Mouse (Mus musculus) neural tube, embryonic 11.5 days (tissue): ENCODE results near the gene Kcnip4. TPM values are rescaled to one million over a fixed set of nuclear protein-coding genes. Genes with fewer than 3 reads are reported as not detected.
A peak's percentile ranks its signal among the peaks of the same experiment; 100 is the strongest.

Experiments used
- ATAC-seq: fragments of 200-750 bp; cut with Nextera tagmentation; 2 replicates; pipeline ENCODE4 v1.8.0; 2017; ENCODE audit warnings: moderate number of reproducible peaks, mild to moderate bottlenecking, moderate TSS enrichment, moderate library complexity; ENCODE audit not compliant: insufficient read depth, low FRiP score, low TSS enrichment
- DNase-seq: peaks from one replicate; pipeline ENCODE4 v3.0.0-alpha.2; 2015; ENCODE audit warnings: low spot score
- H3K27ac ChIP-seq: fragments of 300-500 bp; sonication (generic); 2 replicates; pipeline ENCODE4 v1.5.1; 2014; ENCODE audit warnings: low read depth, mild to moderate bottlenecking, low read length
- H3K27me3 ChIP-seq: fragments of 300-500 bp; sonication (generic); 2 replicates; pipeline ENCODE4 v1.6.1; 2014; ENCODE audit warnings: mild to moderate bottlenecking, low read length, mixed read lengths; ENCODE audit not compliant: control insufficient read depth, insufficient read depth
- H3K36me3 ChIP-seq: fragments of 300-500 bp; sonication (generic); 2 replicates; pipeline ENCODE4 v1.6.1; 2014; ENCODE audit warnings: mild to moderate bottlenecking, low read length, moderate library complexity, mixed read lengths; ENCODE audit not compliant: control insufficient read depth, insufficient read depth
- H3K4me1 ChIP-seq: fragments of 300-500 bp; sonication (generic); 2 replicates; pipeline ENCODE4 v1.6.1; 2014; ENCODE audit warnings: low read length, mixed read lengths; ENCODE audit not compliant: control insufficient read depth, insufficient read depth
- H3K4me2 ChIP-seq: fragments of 300-500 bp; sonication (generic); 2 replicates; pipeline ENCODE4 v1.6.1; 2014; ENCODE audit warnings: low read depth, mild to moderate bottlenecking, moderate library complexity
- H3K4me3 ChIP-seq: fragments of 300-500 bp; sonication (generic); 2 replicates; pipeline ENCODE4 v1.5.1; 2014; ENCODE audit warnings: low read depth, low read length
- H3K9ac ChIP-seq: fragments of 300-500 bp; sonication (generic); 2 replicates; pipeline ENCODE4 v1.6.1; 2014; ENCODE audit warnings: mild to moderate bottlenecking, low read length
- H3K9me3 ChIP-seq: fragments of 300-500 bp; sonication (generic); 2 replicates; pipeline ENCODE4 v1.6.1; 2016; ENCODE audit warnings: low read length; ENCODE audit not compliant: control insufficient read depth
- WGBS: fragments of 180-500 bp; shearing (Covaris S2); extraction: QIAGEN DNeasy Blood & Tissue Kit; methylation state at CpG from one replicate; pipeline ENCODE4 v1.1.7; 2014; 5-methylcytosine and 5-hydroxymethylcytosine counted together
- polyA plus RNA-seq: library from polyadenylated mRNA; unstranded; fragments of >200 nt; fragmentation: Nextera tagmentation; extraction: Ambion mirVana; gene quantifications from 2 replicates; pipeline ENCODE4 v1.2.1, GENCODE M21; 2014

The Kcnip4 gene
- polyA plus RNA-seq, 1 experiment from 2014 or later: 1.8 TPM

GRCm38 (mm10) chr5:48510241-48510640 is 1014.5 kb downstream of the Kcnip4 start:
- WGBS: 71% methylated on average over 12 of the region's 12 CpGs
- Histone ChIP-seq H3K4me2 (no peak overlapping the region), H3K27ac (no peak overlapping the region), H3K4me3 (no peak overlapping the region), H3K4me1 (no peaks in the 10 kb centered on the region), H3K27me3 (no peaks in the 10 kb centered on the region), H3K36me3 (no peaks in the 10 kb centered on the region), H3K9ac (no peak overlapping the region), H3K9me3 (no peaks in the 10 kb centered on the region)
- ATAC-seq: no peak
- DNase-seq: no peak

- Histone ChIP-seq H3K9ac (no peak overlapping the region), H3K27ac (no peak overlapping the region), H3K27me3 (no peaks in the 10 kb centered on the region), H3K9me3 (no peaks in the 10 kb centered on the region), H3K4me1 (no peaks in the 10 kb centered on the region), H3K4me2 (no peak overlapping the region), H3K4me3 (no peak overlapping the region), H3K36me3 (no peaks in the 10 kb centered on the region)
- no peak for DNase-seq
- 79% methylated on average over 18 of the region's 18 CpGs for WGBS
- no peak for ATAC-seq
These were observed 1015.3 kb downstream of the Kcnip4 start for GRCm38 (mm10) chr5:48509194-48509930.

GRCm38 (mm10) chr5:48503094-48503493 is 1021.6 kb downstream of the Kcnip4 start:
- WGBS: 85% methylated on average over 3 of the region's 3 CpGs
- no peaks in the 10 kb centered on the region for H3K9me3 ChIP-seq
- no peak overlapping the region for H3K4me2 ChIP-seq
- DNase-seq (no peak), ATAC-seq (no peak)
- H3K27ac ChIP-seq: no peak overlapping the region
- H3K36me3 ChIP-seq: no peaks in the 10 kb centered on the region
- no peak overlapping the region for H3K4me3 ChIP-seq
- H3K9ac ChIP-seq: no peak overlapping the region
- H3K4me1 ChIP-seq: no peaks in the 10 kb centered on the region
- no peaks in the 10 kb centered on the region for H3K27me3 ChIP-seq

GRCm38 (mm10) chr5:48502442-48502841 is 1022.3 kb downstream of the Kcnip4 start:
- Histone ChIP-seq H3K9ac (no peak overlapping the region), H3K27ac (no peak overlapping the region), H3K9me3 (no peaks in the 10 kb centered on the region), H3K27me3 (no peaks in the 10 kb centered on the region), H3K4me1 (no peaks in the 10 kb centered on the region), H3K4me2 (no peak overlapping the region), H3K4me3 (no peak overlapping the region), H3K36me3 (no peaks in the 10 kb centered on the region)
- DNase-seq (no peak), ATAC-seq (no peak)

- Histone ChIP-seq H3K4me3 (no peak overlapping the region), H3K27me3 (no peaks in the 10 kb centered on the region), H3K4me2 (no peak overlapping the region), H3K4me1 (no peaks in the 10 kb centered on the region), H3K9me3 (no peaks in the 10 kb centered on the region), H3K9ac (no peak overlapping the region), H3K36me3 (no peaks in the 10 kb centered on the region), H3K27ac (no peak overlapping the region)
- 85% methylated on average over 5 of the region's 5 CpGs for WGBS
- ATAC-seq (no peak), DNase-seq (no peak)
These were observed 1024.5 kb downstream of the Kcnip4 start for GRCm38 (mm10) chr5:48500204-48500603.

- Histone ChIP-seq H3K4me1 (peaks cover 8% of the 10 kb centered on the region), H3K4me2 (no peak overlapping the region), H3K9ac (no peak overlapping the region), H3K9me3 (no peaks in the 10 kb centered on the region), H3K4me3 (no peak overlapping the region), H3K36me3 (no peaks in the 10 kb centered on the region), H3K27me3 (no peaks in the 10 kb centered on the region), H3K27ac (no peak overlapping the region)
- no peak for DNase-seq
- no peak for ATAC-seq
- WGBS: 87% methylated on average over 3 of the region's 3 CpGs
These were observed 1033.7 kb downstream of the Kcnip4 start for GRCm38 (mm10) chr5:48490864-48491477.

- DNase-seq: peak; percentile 35
- H3K4me2 ChIP-seq: no peak overlapping the region
- H3K4me1 ChIP-seq: peaks cover 8% of the 10 kb centered on the region
- no peak overlapping the region for H3K4me3 ChIP-seq
- no peak overlapping the region for H3K27ac ChIP-seq
- ATAC-seq: peak; percentile 65
- H3K27me3 ChIP-seq: no peaks in the 10 kb centered on the region
- no peaks in the 10 kb centered on the region for H3K36me3 ChIP-seq
- no peaks in the 10 kb centered on the region for H3K9me3 ChIP-seq
- no peak overlapping the region for H3K9ac ChIP-seq
- WGBS: 24% methylated on average over 5 of the region's 5 CpGs
These were observed 1035.0 kb downstream of the Kcnip4 start for GRCm38 (mm10) chr5:48489549-48490288.

GRCm38 (mm10) chr5:48483112-48483511 is 1041.6 kb downstream of the Kcnip4 start:
- no peaks in the 10 kb centered on the region for H3K4me1 ChIP-seq
- no peak overlapping the region for H3K9ac ChIP-seq
- H3K36me3 ChIP-seq: no peaks in the 10 kb centered on the region
- H3K9me3 ChIP-seq: no peaks in the 10 kb centered on the region
- H3K27ac ChIP-seq: no peak overlapping the region
- H3K4me2 ChIP-seq: no peak overlapping the region
- H3K4me3 ChIP-seq: no peak overlapping the region
- no peaks in the 10 kb centered on the region for H3K27me3 ChIP-seq
- WGBS: 85% methylated on average over 2 of the region's 2 CpGs
- no peak for ATAC-seq
- no peak for DNase-seq
